Mouse (Mus musculus) kidney, adult 8-10 months (tissue): ENCODE data around the gene Ankrd26.

Experiments
- DNase-seq, 2 experiments: peaks; one replicate each; pipeline ENCODE4 v3.0.0; 2022

Gene Ankrd26

GRCm38 (mm10) chr6:118478957-118479708 is 82.9 kb downstream of the Ankrd26 start, which contains the start of gene Zfp9:
Gene Zfp9 (minus strand): TSS chr6:118479320.
- peak; percentile 41 to 53 for DNase-seq

GRCm38 (mm10) chr6:118477875-118478785 is 83.9 kb downstream of the Ankrd26 start:
- DNase-seq: no peak

DNA sequence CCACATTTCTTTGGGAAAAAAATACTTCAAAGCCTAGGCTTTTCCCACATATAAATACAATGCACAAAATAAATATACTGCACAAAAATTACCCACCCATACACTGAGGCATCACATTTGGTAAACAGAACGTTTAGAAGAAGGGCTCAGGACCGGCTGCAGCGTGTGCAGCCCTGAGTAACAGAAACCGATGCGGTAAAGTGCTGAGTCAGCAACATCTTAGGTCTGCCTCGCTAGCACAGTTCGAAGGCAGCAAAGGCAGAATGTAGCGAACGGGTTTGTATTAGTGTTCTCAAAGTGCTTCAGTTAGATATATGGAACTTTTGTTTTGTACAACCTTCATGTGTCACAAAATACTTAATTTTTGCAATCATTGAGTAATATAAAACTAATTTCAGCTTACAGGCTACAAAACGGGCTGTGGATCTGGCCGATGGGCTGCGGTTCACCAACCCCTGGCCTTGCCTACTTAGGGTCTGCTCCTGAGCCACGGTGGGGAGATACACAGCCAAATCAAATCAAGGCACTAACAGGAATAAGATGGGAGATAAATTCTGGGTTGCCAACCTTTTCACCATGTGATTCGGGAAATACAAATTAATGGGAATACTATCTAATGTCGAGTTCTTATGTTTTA is 99.8 kb downstream of the Ankrd26 start:
- DNase-seq: no peak

GRCm38 (mm10) chr6:118457726-118458125 is 104.3 kb downstream of the Ankrd26 start:
- no peak for DNase-seq

- peak; percentile 81 to 85 for DNase-seq
These were observed 106.9 kb downstream of the Ankrd26 start, which contains the start of gene Zfp248 for GRCm38 (mm10) chr6:118455042-118455631. Gene Zfp248 (minus strand): TSS chr6:118455528.

- DNase-seq: no peak
These were observed 107.6 kb downstream of the Ankrd26 start for GRCm38 (mm10) chr6:118454452-118454851.
